Mouse (Mus musculus): ENCODE measurements around the gene Slc27a3. TPM values are rescaled to one million over a fixed set of nuclear protein-coding genes. Genes with fewer than 3 reads are reported as not detected.

The Slc27a3 gene
- total and polyA plus RNA-seq, 3 experiments = 0.76 to 3.7 (median 1.1) TPM

- Histone ChIP-seq H3K4me1 (ENCODE audit: control insufficient read depth, insufficient read depth, low read length) (peaks cover 12% of the 10 kb centered on the region), H3K27me3 (ENCODE audit: control insufficient read depth, insufficient read depth, low read length) (no peaks in the 10 kb centered on the region), H3K9ac (ENCODE audit: low read depth, low read length) (peak overlapping the region; percentile 81), H3K79me2 (replicated peaks; ENCODE audit: control insufficient read depth, insufficient read depth, low read length) (no peaks in the 10 kb centered on the region), H3K4me3 (peak overlapping the region; percentile 71), H3K27ac (peak overlapping the region; percentile 93), H3K36me3 (ENCODE audit: control insufficient read depth, insufficient read depth, low read length) (peaks cover 7% of the 10 kb centered on the region)
- TF ChIP-seq CTCF (IDR thresholded peaks at IDR 0.05) (no peak), POLR2A (IDR thresholded peaks at IDR 0.05; ENCODE audit: insufficient read depth, low read depth, low read length) (no peak), EP300 (IDR thresholded peaks at IDR 0.05; ENCODE audit: insufficient read depth, low read depth, low read length) (no peak)
- no peak for DNase-seq
- intact Hi-C loops (cut with DNase I) = loop anchor here (2.0 kb wide), 1 partner anchor 20 kb away; no protein-coding TSS in a partner anchor
- WGBS = 11% methylated on average over 2 of the region's 2 CpGs
Measured at GRCm38 (mm10) chr3:90432348-90432747, 42.6 kb upstream of the Slc27a3 start.

DNA sequence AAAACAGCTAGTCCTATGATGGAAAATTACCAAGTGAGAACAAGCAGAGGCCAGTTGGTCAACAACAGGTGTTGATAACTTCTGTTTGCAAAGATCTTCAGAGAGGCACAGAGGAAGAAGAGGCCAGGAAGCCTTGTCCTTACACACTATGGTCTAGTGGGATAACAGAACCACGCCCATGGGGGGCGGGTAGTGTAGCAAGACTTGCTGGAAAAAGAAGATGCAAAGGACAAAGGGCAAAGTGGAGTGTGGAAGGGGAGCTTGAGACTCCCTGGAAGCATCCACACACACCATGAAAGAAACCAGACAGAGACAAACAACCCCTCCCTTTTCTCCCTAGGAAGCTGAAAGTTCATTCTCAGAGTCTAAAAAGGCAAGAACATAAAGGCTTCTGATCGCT is 39.8 kb upstream of the Slc27a3 start:
- Histone ChIP-seq H3K9ac (ENCODE audit: low read depth, low read length) (no peak overlapping the region), H3K27ac (no peak overlapping the region; the same call in 1 of the 2 replicates), H3K27me3 (ENCODE audit: control insufficient read depth, insufficient read depth, low read length) (no peaks in the 10 kb centered on the region), H3K4me1 (ENCODE audit: control insufficient read depth, insufficient read depth, low read length) (peaks cover 12% of the 10 kb centered on the region), H3K79me2 (replicated peaks; ENCODE audit: control insufficient read depth, insufficient read depth, low read length) (no peaks in the 10 kb centered on the region), H3K4me3 (no peak overlapping the region), H3K36me3 (ENCODE audit: control insufficient read depth, insufficient read depth, low read length) (peaks cover 7% of the 10 kb centered on the region)
- WGBS = 80% methylated on average over 3 of the region's 3 CpGs
- no peak for TF ChIP-seq POLR2A (IDR thresholded peaks at IDR 0.05; ENCODE audit: insufficient read depth, low read depth, low read length)
- TF ChIP-seq EP300 (IDR thresholded peaks at IDR 0.05; ENCODE audit: insufficient read depth, low read depth, low read length) = no peak
- TF ChIP-seq CTCF (IDR thresholded peaks at IDR 0.05) = no peak
- intact Hi-C loops (cut with DNase I) = no loop called here
- DNase-seq = no peak

DNA sequence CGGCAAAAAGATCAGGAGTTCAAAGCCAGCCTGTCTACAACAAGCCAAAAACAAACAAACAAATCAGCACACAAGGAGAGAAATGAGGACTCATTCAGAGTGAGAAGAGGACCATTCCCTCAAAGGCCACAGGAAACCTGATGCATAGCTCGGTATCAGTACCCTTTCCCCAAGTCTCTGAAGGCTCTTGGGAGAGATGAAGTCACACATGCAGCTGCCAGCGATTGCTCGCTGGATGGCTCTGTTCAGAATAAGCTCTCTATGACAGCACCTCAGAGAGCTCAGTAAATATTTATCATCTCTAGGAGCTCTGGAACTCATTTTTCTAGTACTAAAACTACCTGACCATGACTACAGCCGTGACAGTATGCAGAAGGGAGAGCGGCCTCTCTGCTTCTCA is 38.4 kb upstream of the Slc27a3 start:
- peaks cover 12% of the 10 kb centered on the region for H3K4me1 ChIP-seq (ENCODE audit: control insufficient read depth, insufficient read depth, low read length)
- H3K27ac ChIP-seq = peak overlapping the region; percentile 17
- H3K79me2 ChIP-seq (replicated peaks; ENCODE audit: control insufficient read depth, insufficient read depth, low read length) = no peaks in the 10 kb centered on the region
- H3K27me3 ChIP-seq (ENCODE audit: control insufficient read depth, insufficient read depth, low read length) = no peaks in the 10 kb centered on the region
- peaks cover 7% of the 10 kb centered on the region for H3K36me3 ChIP-seq (ENCODE audit: control insufficient read depth, insufficient read depth, low read length)
- WGBS = 64% methylated on average over 6 of the region's 6 CpGs
- H3K9ac ChIP-seq (ENCODE audit: low read depth, low read length) = no peak overlapping the region
- peak in 1 of 2 experiments; percentile 45 for DNase-seq
- TF ChIP-seq POLR2A (IDR thresholded peaks at IDR 0.05; ENCODE audit: insufficient read depth, low read depth, low read length) (no peak), CTCF (IDR thresholded peaks at IDR 0.05) (no peak), EP300 (IDR thresholded peaks at IDR 0.05; ENCODE audit: insufficient read depth, low read depth, low read length) (no peak)
- H3K4me3 ChIP-seq = no peak overlapping the region
- intact Hi-C loops (cut with DNase I) = no loop called here

GRCm38 (mm10) chr3:90427574-90427973 is 37.8 kb upstream of the Slc27a3 start:
- H3K79me2 ChIP-seq (replicated peaks; ENCODE audit: control insufficient read depth, insufficient read depth, low read length) = no peaks in the 10 kb centered on the region
- H3K27ac ChIP-seq = peak overlapping the region; percentile 17
- H3K4me3 ChIP-seq = no peak overlapping the region
- 80% methylated on average over 1 of the region's 1 CpGs for WGBS
- H3K9ac ChIP-seq (ENCODE audit: low read depth, low read length) = no peak overlapping the region
- no peak for DNase-seq
- TF ChIP-seq CTCF (IDR thresholded peaks at IDR 0.05) (no peak), EP300 (IDR thresholded peaks at IDR 0.05; ENCODE audit: insufficient read depth, low read depth, low read length) (no peak), POLR2A (IDR thresholded peaks at IDR 0.05; ENCODE audit: insufficient read depth, low read depth, low read length) (no peak)
- H3K4me1 ChIP-seq (ENCODE audit: control insufficient read depth, insufficient read depth, low read length) = peaks cover 12% of the 10 kb centered on the region
- no peaks in the 10 kb centered on the region for H3K27me3 ChIP-seq (ENCODE audit: control insufficient read depth, insufficient read depth, low read length)
- H3K36me3 ChIP-seq (ENCODE audit: control insufficient read depth, insufficient read depth, low read length) = peaks cover 7% of the 10 kb centered on the region
- intact Hi-C loops (cut with DNase I) = no loop called here

DNA sequence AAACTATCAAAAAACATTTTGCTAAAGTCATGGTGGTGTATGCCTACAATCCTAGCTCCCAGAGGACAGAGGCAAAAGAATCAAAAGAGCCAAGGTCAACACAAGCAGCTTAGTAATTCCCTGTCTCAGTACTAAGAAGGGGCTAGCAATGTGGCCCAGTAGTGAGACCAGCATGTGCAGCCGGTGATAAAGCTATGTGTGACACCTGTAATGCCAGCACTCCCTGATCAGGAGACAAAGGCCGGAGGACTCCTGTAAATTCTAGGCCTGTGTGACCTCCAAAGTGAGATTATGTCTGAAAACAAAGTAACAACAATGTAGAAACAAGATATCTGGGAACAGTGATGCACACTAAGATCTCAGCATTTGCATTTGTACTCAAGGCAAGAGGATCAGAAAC is 35.8 kb upstream of the Slc27a3 start:
- DNase-seq = no peak
- H3K36me3 ChIP-seq (ENCODE audit: control insufficient read depth, insufficient read depth, low read length) = peaks cover 5% of the 10 kb centered on the region
- intact Hi-C loops (cut with DNase I) = no loop called here
- H3K79me2 ChIP-seq (replicated peaks; ENCODE audit: control insufficient read depth, insufficient read depth, low read length) = no peaks in the 10 kb centered on the region
- no peaks in the 10 kb centered on the region for H3K27me3 ChIP-seq (ENCODE audit: control insufficient read depth, insufficient read depth, low read length)
- 79% methylated on average over 2 of the region's 2 CpGs for WGBS
- no peak overlapping the region for H3K27ac ChIP-seq
- no peak for TF ChIP-seq EP300 (IDR thresholded peaks at IDR 0.05; ENCODE audit: insufficient read depth, low read depth, low read length)
- no peak for TF ChIP-seq CTCF (IDR thresholded peaks at IDR 0.05)
- TF ChIP-seq POLR2A (IDR thresholded peaks at IDR 0.05; ENCODE audit: insufficient read depth, low read depth, low read length) = no peak
- peaks cover 8% of the 10 kb centered on the region for H3K4me1 ChIP-seq (ENCODE audit: control insufficient read depth, insufficient read depth, low read length)
- no peak overlapping the region for H3K4me3 ChIP-seq
- no peak overlapping the region for H3K9ac ChIP-seq (ENCODE audit: low read depth, low read length)

DNA sequence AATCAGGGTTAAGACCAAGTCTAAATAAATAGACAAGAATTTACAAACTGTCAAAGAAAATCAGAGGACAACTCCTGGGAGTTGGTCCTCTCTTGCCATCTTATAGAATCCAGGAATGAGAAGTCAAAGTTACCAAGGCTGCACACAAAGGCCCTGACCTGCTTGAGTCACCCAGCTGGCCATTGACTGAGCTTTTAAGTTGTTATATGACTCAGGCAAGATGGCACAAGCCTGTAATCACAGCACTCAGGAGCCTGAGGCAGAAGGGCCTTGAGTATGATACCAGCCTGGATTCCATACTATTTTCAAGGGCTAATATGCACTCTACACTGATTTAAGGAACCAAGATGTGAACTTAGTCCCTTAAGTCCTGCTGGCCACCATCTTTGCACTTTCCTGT is 33.8 kb upstream of the Slc27a3 start:
- TF ChIP-seq POLR2A (IDR thresholded peaks at IDR 0.05; ENCODE audit: insufficient read depth, low read depth, low read length) (no peak), EP300 (IDR thresholded peaks at IDR 0.05; ENCODE audit: insufficient read depth, low read depth, low read length) (no peak), CTCF (IDR thresholded peaks at IDR 0.05) (no peak)
- H3K27me3 ChIP-seq (ENCODE audit: control insufficient read depth, insufficient read depth, low read length) = no peaks in the 10 kb centered on the region
- H3K4me3 ChIP-seq = no peak overlapping the region
- no peaks in the 10 kb centered on the region; the same call in 1 of the 2 replicates for H3K4me1 ChIP-seq (ENCODE audit: control insufficient read depth, insufficient read depth, low read length)
- H3K36me3 ChIP-seq (ENCODE audit: control insufficient read depth, insufficient read depth, low read length) = no peaks in the 10 kb centered on the region; the same call in 1 of the 2 replicates
- intact Hi-C loops (cut with DNase I) = no loop called here
- H3K79me2 ChIP-seq (replicated peaks; ENCODE audit: control insufficient read depth, insufficient read depth, low read length) = no peaks in the 10 kb centered on the region
- DNase-seq = no peak
- H3K9ac ChIP-seq (ENCODE audit: low read depth, low read length) = no peak overlapping the region
- no peak overlapping the region for H3K27ac ChIP-seq
